In the genomic region with DNA sequence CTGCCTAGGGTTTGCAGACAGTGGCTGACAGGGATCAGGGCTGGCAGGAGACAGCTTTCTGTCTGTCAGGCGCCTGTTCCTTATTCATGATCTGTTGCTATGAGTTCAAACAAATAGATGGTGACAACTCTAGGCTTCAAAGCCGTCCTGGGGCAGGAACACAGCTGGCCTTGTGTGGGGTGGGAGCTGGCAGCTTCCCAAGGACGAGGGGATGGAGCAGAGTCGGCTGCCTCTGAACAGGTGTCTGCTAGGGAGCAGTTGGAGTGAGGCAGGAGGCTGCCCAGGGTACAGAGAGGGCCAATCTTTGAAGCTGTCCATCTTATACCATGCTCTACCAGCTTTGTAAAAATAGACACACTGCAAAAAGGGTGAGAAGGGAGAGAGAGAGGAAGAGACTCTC, we compare ENCODE assay signal across 28 mouse cellular contexts. TPM values are rescaled to one million over a fixed set of nuclear protein-coding genes. Genes with fewer than 3 reads are reported as not detected.
DNase-seq lines count a peak whose midpoint lies in the region; ATAC-seq and TF ChIP-seq lines count a peak whose summit lies in the region.
"Had no signal": no experiment of that assay in that cellular context is flagged by ENCODE, and none has a peak within 500 bp of the region (broad histone marks: within the 10 kb centered on the region; RNA-seq: fewer than 3 reads in every experiment).

No protein-coding gene starts in this region.

- no peak for TF ChIP-seq CTCF in left cerebral cortex, adult 2 months (IDR thresholded peaks at IDR 0.05)

- no peak overlapping the region for H3K9ac ChIP-seq in neural tube, embryonic 15.5 days (replicated peaks)
- H3K9ac ChIP-seq: embryonic facial prominence, embryonic 12.5 days; forebrain, embryonic 13.5 days; forebrain, postnatal 0 days; heart, embryonic 12.5 days; hindbrain, embryonic 15.5 days had no signal

- H3K9me3 ChIP-seq in neural tube, embryonic 15.5 days (replicated peaks) = no peaks in the 10 kb centered on the region
- H3K9me3 ChIP-seq: embryonic facial prominence, embryonic 12.5 days; forebrain, embryonic 13.5 days; heart, embryonic 12.5 days; hindbrain, embryonic 10.5 days; hindbrain, embryonic 15.5 days had no signal

- peak; percentile 28 to 58 for DNase-seq in adrenal gland, adult (ENCODE audit: inconsistent age in 2 of 2, low spot score in 1 of 2)
- DNase-seq in adrenal gland, postnatal 4 days (ENCODE audit: low spot score in 2 of 2) = no peak
- DNase-seq in left cerebral cortex, postnatal 4 days = peak; percentile 37
- no peak for DNase-seq in left cerebral cortex, adult 2 months (ENCODE audit: extremely low spot score in 1 of 2, low spot score in 2 of 2)
- peak; percentile 51 for DNase-seq in adrenal gland, postnatal 10 days
- DNase-seq in brain, adult 2 months (ENCODE audit: low read depth, low spot score) = peak; percentile 6
- no peak for DNase-seq in urinary bladder, postnatal 25 days (ENCODE audit: low spot score)
- DNase-seq: B cell, adult 2 months; cerebellum, adult 2 months; cerebellum, postnatal 14 days; embryo, embryonic 11 days; forebrain, postnatal 0 days; gastrocnemius, postnatal 14 days; heart, adult 2 months had no signal

- intact Hi-C loops in left cerebral cortex, postnatal 4 days (cut with DNase I) = no loop called here
- intact Hi-C loops in left cerebral cortex, adult 2 months (cut with DNase I) = no loop called here

- no peaks in the 10 kb centered on the region for H3K4me1 ChIP-seq in neural tube, embryonic 15.5 days
- H3K4me1 ChIP-seq: embryonic facial prominence, embryonic 12.5 days; forebrain, embryonic 13.5 days; heart, embryonic 12.5 days; hindbrain, embryonic 15.5 days had no signal

- H3K36me3 ChIP-seq in neural tube, embryonic 15.5 days = no peaks in the 10 kb centered on the region
- H3K36me3 ChIP-seq: embryonic facial prominence, embryonic 12.5 days; G1E; heart, embryonic 12.5 days; hindbrain, embryonic 10.5 days; hindbrain, embryonic 15.5 days had no signal

- H3K27ac ChIP-seq in left cerebral cortex, adult 2 months = no peak overlapping the region
- no peak overlapping the region for H3K27ac ChIP-seq in neural tube, embryonic 15.5 days (replicated peaks)
- H3K27ac ChIP-seq: embryonic facial prominence, embryonic 12.5 days; forebrain, embryonic 13.5 days; heart, adult 2 months; hindbrain, embryonic 10.5 days; hindbrain, embryonic 15.5 days had no signal

- ATAC-seq in neural tube, embryonic 15.5 days (ENCODE audit: low FRiP score) = no peak
- ATAC-seq: CD4-positive, CD25-positive, alpha-beta regulatory T cell, adult 4 months; forebrain, embryonic 13.5 days; forebrain, postnatal 0 days; inflammation-experienced regulatory T-cells, adult 6 months; intestine, postnatal 0 days had no signal

- H3K4me2 ChIP-seq in neural tube, embryonic 15.5 days = no peak overlapping the region
- H3K4me2 ChIP-seq: embryonic facial prominence, embryonic 12.5 days; forebrain, embryonic 13.5 days; heart, embryonic 12.5 days; hindbrain, embryonic 15.5 days had no signal

- no peak overlapping the region for H3K4me3 ChIP-seq in left cerebral cortex, adult 2 months
- no peak overlapping the region for H3K4me3 ChIP-seq in neural tube, embryonic 15.5 days (replicated peaks)
- H3K4me3 ChIP-seq: embryonic facial prominence, embryonic 12.5 days; forebrain, embryonic 13.5 days; heart, adult 2 months; heart, embryonic 12.5 days; hindbrain, embryonic 10.5 days; hindbrain, embryonic 15.5 days had no signal

- WGBS in neural tube, embryonic 15.5 days = 23% methylated on average over 4 of the region's 4 CpGs

- no peaks in the 10 kb centered on the region for H3K27me3 ChIP-seq in neural tube, embryonic 15.5 days (replicated peaks)
- H3K27me3 ChIP-seq: embryonic facial prominence, embryonic 12.5 days; forebrain, embryonic 13.5 days; hindbrain, embryonic 15.5 days had no signal

RNA-seq across cellular contexts. Expression of a gene that starts 6.6 kb away (rescaled TPM):
- under 1 TPM; 0.56 to 0.78 TPM for total RNA-seq in adrenal gland, postnatal 4 days (2021)
- total RNA-seq in left cerebral cortex, postnatal 4 days (2021) = 1 to 10 TPM; 1.3 to 2.4 TPM
- total RNA-seq in left cerebral cortex, adult 2 months (2021) = 1 to 10 TPM; 4.9 to 6.0 TPM
- total RNA-seq in adrenal gland, postnatal 10 days (2021) = under 1 TPM; 0.18 to 0.30 TPM
- 0.64 and 1.2 TPM in 2 replicates for polyA plus RNA-seq in neural tube, embryonic 15.5 days (2015; fragmentation: Nextera tagmentation; extraction: Ambion mirVana)
- total RNA-seq: adrenal gland, adult 18-20 months; common myeloid progenitor, adult 5-6 weeks; gastrocnemius, adult 18-20 months; gastrocnemius, postnatal 14 days; heart, adult 2 months; heart, postnatal 25 days had no signal
- polyA plus RNA-seq: CD4-positive, CD25-positive, alpha-beta regulatory T cell, adult 4 months; G1E; heart, adult 2 months; heart, embryonic 12.5 days; inflammation-experienced regulatory T-cells, adult 6 months had no signal

Comparison
In these comparisons a context has a peak if more than half of its experiments do, and no peak if none do; other contexts are left out.
1. DNase-seq: peak in adrenal gland, adult (2 of 2), left cerebral cortex, postnatal 4 days (single experiment), adrenal gland, postnatal 10 days (single experiment) and brain, adult 2 months (single experiment); none in adrenal gland, postnatal 4 days (0 of 2), left cerebral cortex, adult 2 months (0 of 2) and urinary bladder, postnatal 25 days (single experiment).